Comparison of ENCODE assay signal across 23 mouse cellular contexts in the genomic region with DNA sequence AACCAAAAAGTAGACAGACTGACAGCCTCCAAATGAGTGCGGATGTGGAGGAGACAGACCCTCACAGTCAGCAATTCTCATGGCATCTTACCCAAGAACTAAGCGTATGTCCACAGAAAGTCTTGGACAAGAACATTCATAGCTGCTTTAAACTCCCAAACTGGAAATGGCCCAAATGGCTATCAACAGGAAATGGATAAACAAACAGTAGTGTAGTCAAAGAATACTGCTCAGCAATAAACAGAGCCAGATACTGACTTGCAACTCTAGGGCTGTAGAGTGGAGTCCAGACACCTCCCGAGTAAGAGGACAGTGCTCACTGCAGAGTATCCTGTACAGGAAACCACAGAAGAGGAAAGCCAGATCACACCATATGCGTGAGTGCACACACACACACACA. TPM values are rescaled to one million over a fixed set of nuclear protein-coding genes. Genes with fewer than 3 reads are reported as not detected.
DNase-seq lines count a peak whose midpoint lies in the region; ATAC-seq and TF ChIP-seq lines count a peak whose summit lies in the region.
"Had no signal": no experiment of that assay in that cellular context is flagged by ENCODE, and none has a peak within 500 bp of the region (broad histone marks: within the 10 kb centered on the region; RNA-seq: fewer than 3 reads in every experiment).

No protein-coding gene starts in this region.

- no peak for TF ChIP-seq POLR2A in liver, adult 2 months (IDR thresholded peaks at IDR 0.05; ENCODE audit: extremely low read depth, insufficient read depth, low read length)

- H3K27ac ChIP-seq in liver, adult 2 months (replicated peaks; ENCODE audit: insufficient read depth, low read depth, low read length), result peak overlapping the region; percentile 38; the same call in 1 of the 2 replicates
- H3K27ac ChIP-seq in liver, embryonic 12.5 days, result no peak overlapping the region
- H3K27ac ChIP-seq in intestine, postnatal 0 days (ENCODE audit: low read depth, low read length), result 0 out of 2 replicates have a peak overlapping the region, but pooled peaks have one; percentile 15
- H3K27ac ChIP-seq in hindbrain, embryonic 13.5 days, result no peak overlapping the region
- H3K27ac ChIP-seq: embryonic facial prominence, embryonic 13.5 days; forebrain, embryonic 15.5 days; hindbrain, embryonic 12.5 days; limb, embryonic 10.5 days; liver, embryonic 15.5 days; neural tube, embryonic 15.5 days had no signal

- H3K9me3 ChIP-seq in liver, embryonic 12.5 days (replicated peaks), result 0 out of 2 replicates have a peak, but pooled peaks cover 4% of the 10 kb centered on the region
- no peaks in the 10 kb centered on the region for H3K9me3 ChIP-seq in intestine, postnatal 0 days (ENCODE audit: control insufficient read depth)
- peaks cover 4% of the 10 kb centered on the region for H3K9me3 ChIP-seq in hindbrain, embryonic 13.5 days
- H3K9me3 ChIP-seq: forebrain, embryonic 15.5 days; hindbrain, embryonic 12.5 days; liver, embryonic 15.5 days; neural tube, embryonic 15.5 days had no signal

- no peak overlapping the region for H3K9ac ChIP-seq in liver, adult 2 months (ENCODE audit: low read depth, low read length)
- no peak overlapping the region for H3K9ac ChIP-seq in liver, embryonic 12.5 days
- no peak overlapping the region for H3K9ac ChIP-seq in intestine, postnatal 0 days (ENCODE audit: low read depth, low read length)
- H3K9ac ChIP-seq in hindbrain, embryonic 13.5 days, result no peak overlapping the region
- H3K9ac ChIP-seq: embryonic facial prominence, embryonic 13.5 days; forebrain, embryonic 15.5 days; hindbrain, embryonic 12.5 days; liver, embryonic 15.5 days; neural tube, embryonic 15.5 days had no signal

- no peak for ATAC-seq in liver, embryonic 12.5 days
- ATAC-seq in intestine, postnatal 0 days, result no peak
- ATAC-seq in hindbrain, embryonic 13.5 days (ENCODE audit: low FRiP score), result no peak
- ATAC-seq: forebrain, embryonic 15.5 days; inflammation-experienced regulatory T-cells, adult 6 months; midbrain, embryonic 16.5 days; Patski had no signal

- no peaks in the 10 kb centered on the region for H3K36me3 ChIP-seq in liver, adult 2 months (ENCODE audit: control insufficient read depth, insufficient read depth, low read length)
- H3K36me3 ChIP-seq in liver, embryonic 12.5 days, result no peaks in the 10 kb centered on the region
- no peaks in the 10 kb centered on the region for H3K36me3 ChIP-seq in intestine, postnatal 0 days (ENCODE audit: control insufficient read depth, insufficient read depth)
- no peaks in the 10 kb centered on the region for H3K36me3 ChIP-seq in hindbrain, embryonic 13.5 days
- H3K36me3 ChIP-seq: embryonic facial prominence, embryonic 13.5 days; forebrain, embryonic 15.5 days; hindbrain, embryonic 12.5 days; limb, embryonic 10.5 days; liver, embryonic 15.5 days; neural tube, embryonic 15.5 days had no signal

- DNase-seq in liver, adult 2 months (ENCODE audit: extremely low read depth, low read depth, low spot score), result peak; percentile 60
- DNase-seq in NIH3T3 (ENCODE audit: low read depth), result peak; percentile 39
- peak; percentile 64 for DNase-seq in lung, postnatal 25 days (ENCODE audit: low spot score)
- DNase-seq in frontal cortex, postnatal 10 days (ENCODE audit: low spot score in 2 of 2), result no peak
- DNase-seq: adrenal gland, postnatal 36 days; cerebellum, adult 11-12 months; cerebellum, postnatal 14 days; gastrocnemius, postnatal 36 days; heart, postnatal 14 days; kidney, postnatal 10 days; right cerebral cortex, postnatal 14 days had no signal

- H3K4me2 ChIP-seq in liver, embryonic 12.5 days, result no peak overlapping the region
- no peak overlapping the region for H3K4me2 ChIP-seq in intestine, postnatal 0 days (replicated peaks; ENCODE audit: low read depth)
- no peak overlapping the region for H3K4me2 ChIP-seq in hindbrain, embryonic 13.5 days
- H3K4me2 ChIP-seq: embryonic facial prominence, embryonic 13.5 days; forebrain, embryonic 15.5 days; hindbrain, embryonic 12.5 days; liver, embryonic 15.5 days; neural tube, embryonic 15.5 days had no signal

- H3K27me3 ChIP-seq in liver, adult 2 months (ENCODE audit: control insufficient read depth, insufficient read depth, low read length), result no peaks in the 10 kb centered on the region
- no peaks in the 10 kb centered on the region for H3K27me3 ChIP-seq in liver, embryonic 12.5 days (replicated peaks)
- H3K27me3 ChIP-seq in intestine, postnatal 0 days (replicated peaks; ENCODE audit: control insufficient read depth, insufficient read depth, low read length), result no peaks in the 10 kb centered on the region
- no peaks in the 10 kb centered on the region for H3K27me3 ChIP-seq in hindbrain, embryonic 13.5 days
- H3K27me3 ChIP-seq: embryonic facial prominence, embryonic 13.5 days; forebrain, embryonic 15.5 days; hindbrain, embryonic 12.5 days; liver, embryonic 15.5 days; neural tube, embryonic 15.5 days; Patski had no signal

- H3K79me2 ChIP-seq in liver, adult 2 months (ENCODE audit: control insufficient read depth, insufficient read depth, low read length), result no peaks in the 10 kb centered on the region

- H3K4me1 ChIP-seq in liver, adult 2 months (ENCODE audit: control insufficient read depth, insufficient read depth, low read length), result peaks cover 2% of the 10 kb centered on the region; the same call in 1 of the 2 replicates
- peaks cover 25% of the 10 kb centered on the region for H3K4me1 ChIP-seq in liver, embryonic 12.5 days
- no peaks in the 10 kb centered on the region for H3K4me1 ChIP-seq in intestine, postnatal 0 days (replicated peaks; ENCODE audit: control insufficient read depth, insufficient read depth, low read length)
- H3K4me1 ChIP-seq in hindbrain, embryonic 13.5 days (replicated peaks), result no peaks in the 10 kb centered on the region
- H3K4me1 ChIP-seq: embryonic facial prominence, embryonic 13.5 days; forebrain, embryonic 15.5 days; hindbrain, embryonic 12.5 days; neural tube, embryonic 15.5 days had no signal

- H3K4me3 ChIP-seq in liver, adult 2 months (ENCODE audit: insufficient read depth, low read depth, low read length), result no peak overlapping the region
- H3K4me3 ChIP-seq in liver, embryonic 12.5 days, result no peak overlapping the region
- no peak overlapping the region for H3K4me3 ChIP-seq in intestine, postnatal 0 days (ENCODE audit: low read depth, low read length)
- no peak overlapping the region for H3K4me3 ChIP-seq in hindbrain, embryonic 13.5 days
- H3K4me3 ChIP-seq: embryonic facial prominence, embryonic 13.5 days; forebrain, embryonic 15.5 days; hindbrain, embryonic 12.5 days; limb, embryonic 10.5 days; liver, embryonic 15.5 days; neural tube, embryonic 15.5 days had no signal

- WGBS in liver, adult 2 months, result 52% methylated on average over 4 of the region's 4 CpGs
- WGBS in liver, embryonic 12.5 days (ENCODE audit: insufficient replicate concordance), result 55% methylated on average over 4 of the region's 4 CpGs
- WGBS in intestine, postnatal 0 days, result 61% methylated on average over 4 of the region's 4 CpGs
- 88% methylated on average over 4 of the region's 4 CpGs for WGBS in hindbrain, embryonic 13.5 days

- no peak for TF ChIP-seq CTCF in liver, adult 2 months (IDR thresholded peaks at IDR 0.05; ENCODE audit: low read depth, low read length)
- TF ChIP-seq CTCF in intestine, postnatal 0 days (IDR thresholded peaks at IDR 0.05; ENCODE audit: low read depth), result no peak

RNA-seq across cellular contexts. Expression of a gene that starts 35.8 kb away (rescaled TPM):
- total RNA-seq in liver, adult 2 months (2014; rRNA removed), result 7.0 and 7.2 TPM in 2 replicates
- polyA plus RNA-seq in liver, adult 2 months (2012; rRNA removed), result 10.5 and 11.0 TPM in 2 replicates
- 2.4 and 2.5 TPM in 2 replicates for polyA plus RNA-seq in liver, embryonic 12.5 days (2016; fragmentation: Nextera tagmentation; extraction: Ambion mirVana)
- polyA plus RNA-seq in intestine, postnatal 0 days (2015; fragmentation: Nextera tagmentation; extraction: Ambion mirVana), result 18.0 and 18.4 TPM in 2 replicates
- 7.0 and 7.1 TPM in 2 replicates for polyA plus RNA-seq in hindbrain, embryonic 13.5 days (2015; fragmentation: Nextera tagmentation; extraction: Ambion mirVana)

RNA-seq across cellular contexts. Expression of a gene that starts 48.1 kb away (rescaled TPM):
- total RNA-seq in liver, adult 2 months (2014; rRNA removed), result 40.0 and 41.9 TPM in 2 replicates
- 57.9 and 124 TPM in 2 replicates for polyA plus RNA-seq in liver, adult 2 months (2012; rRNA removed)
- polyA plus RNA-seq in liver, embryonic 12.5 days (2016; fragmentation: Nextera tagmentation; extraction: Ambion mirVana), result 11.4 and 11.9 TPM in 2 replicates
- polyA plus RNA-seq in intestine, postnatal 0 days (2015; fragmentation: Nextera tagmentation; extraction: Ambion mirVana), result 45.1 and 52.6 TPM in 2 replicates
- polyA plus RNA-seq in hindbrain, embryonic 13.5 days (2015; fragmentation: Nextera tagmentation; extraction: Ambion mirVana), result 46.2 and 50.1 TPM in 2 replicates

RNA-seq across cellular contexts. Expression of a gene that starts 49.1 kb away (rescaled TPM):
- total RNA-seq in liver, adult 2 months (2014; rRNA removed), result 0.67 and 0.83 TPM in 2 replicates
- polyA plus RNA-seq in liver, adult 2 months (2012; rRNA removed), result 2.9 and 3.0 TPM in 2 replicates
- polyA plus RNA-seq in liver, embryonic 12.5 days (2016; fragmentation: Nextera tagmentation; extraction: Ambion mirVana), result 2.9 and 3.2 TPM in 2 replicates
- 2.9 and 3.2 TPM in 2 replicates for polyA plus RNA-seq in intestine, postnatal 0 days (2015; fragmentation: Nextera tagmentation; extraction: Ambion mirVana)
- polyA plus RNA-seq in hindbrain, embryonic 13.5 days (2015; fragmentation: Nextera tagmentation; extraction: Ambion mirVana), result 5.1 and 5.9 TPM in 2 replicates

Comparison
In these comparisons a context has a peak if more than half of its experiments do, and no peak if none do; other contexts are left out.
1. H3K27ac ChIP-seq: peak in liver, adult 2 months (single experiment) and intestine, postnatal 0 days (single experiment); none in liver, embryonic 12.5 days (single experiment) and hindbrain, embryonic 13.5 days (single experiment).
2. DNase-seq: peak in liver, adult 2 months (single experiment), NIH3T3 (single experiment) and lung, postnatal 25 days (single experiment); none in frontal cortex, postnatal 10 days (0 of 2).